Mouse (Mus musculus) leukemia stem cell, adult 10-12 weeks (primary cell): ENCODE measurements around the gene Mdm1. TPM values are rescaled to one million over a fixed set of nuclear protein-coding genes. Genes with fewer than 3 reads are reported as not detected.

Source experiments
- polyA plus RNA-seq: library from polyadenylated mRNA; stranded (reverse); fragments of >175 nt; gene quantifications from 2 replicates; pipeline ENCODE4 v1.2.3, GENCODE M21; 2012; ENCODE audit warnings: low replicate concordance

The Mdm1 gene
- polyA plus RNA-seq: 9.1 and 28.1 TPM in 2 replicates

DNA sequence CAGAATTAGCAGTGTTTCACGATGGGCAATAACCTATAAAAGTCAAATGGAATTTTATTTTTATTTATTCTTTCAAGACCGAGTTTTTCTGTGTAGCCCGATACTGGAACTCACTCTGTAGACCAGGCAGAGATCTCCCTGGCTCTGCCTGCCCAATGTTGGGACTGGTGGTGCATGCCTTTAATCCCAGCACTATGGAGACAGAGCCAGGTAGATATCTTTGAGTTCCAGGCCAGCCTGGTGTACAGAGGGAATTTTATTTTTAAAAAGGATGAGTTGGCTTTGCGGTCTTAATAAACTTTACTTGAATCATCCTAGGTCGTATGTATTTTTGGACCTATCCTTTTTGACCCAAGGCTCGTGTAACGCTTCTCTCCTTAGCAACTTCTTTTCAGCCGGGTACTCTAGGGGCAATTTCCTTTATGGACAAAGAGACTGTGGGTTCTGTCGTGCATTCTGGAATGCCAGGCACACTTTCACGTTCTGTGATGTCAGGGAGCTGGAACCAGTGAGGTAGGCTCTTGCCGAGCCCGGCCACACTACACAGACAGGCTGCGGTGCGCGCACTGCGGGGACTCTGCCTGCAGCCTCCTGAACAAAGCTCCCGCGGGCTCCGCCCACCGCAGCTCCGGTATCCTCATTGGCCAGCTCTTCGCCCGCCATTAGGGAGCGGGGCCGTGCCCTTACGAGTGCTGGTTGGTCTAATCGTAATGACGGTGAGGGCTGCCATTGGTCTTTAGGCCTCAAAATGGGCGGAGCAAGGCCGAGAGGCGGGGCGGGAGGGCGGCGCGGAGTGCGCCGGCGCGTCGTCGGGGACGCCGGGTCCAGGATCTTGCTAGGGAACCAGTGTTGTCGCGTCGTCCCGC lies at the start of gene Mdm1:
Gene Mdm1 (plus strand): TSS at position 794 of the 866 bp plus-strand sequence.

GRCm38 (mm10) chr10:118204642-118205041 lies 63.0 kb downstream of the Mdm1 start, which contains the start of gene Il22:
Gene Il22 (plus strand): TSS chr10:118204942.

Other genes starting within 250 kb of the Mdm1 start
- not detected in 2 replicates for gene Il22, start 63.1 kb downstream of the Mdm1 start, polyA plus RNA-seq
- gene Gm32717, start 99.0 kb downstream of the Mdm1 start, polyA plus RNA-seq: not detected in 2 replicates
- gene Gm32802, start 116.9 kb downstream of the Mdm1 start, polyA plus RNA-seq: not detected in 2 replicates
- not detected in 2 replicates for gene Iltifb, start 153.2 kb downstream of the Mdm1 start, polyA plus RNA-seq
- not detected in 2 replicates for gene Gm9040, start 185.2 kb downstream of the Mdm1 start, polyA plus RNA-seq
- not detected in 2 replicates for gene Gm9044, start 190.6 kb downstream of the Mdm1 start, polyA plus RNA-seq
- 0.33 TPM in 1 of 2 replicates, not detected in the other for gene Gm9045, start 196.0 kb downstream of the Mdm1 start, polyA plus RNA-seq
- not detected in 2 replicates for gene Gm9046, start 201.4 kb downstream of the Mdm1 start, polyA plus RNA-seq
- not detected in 2 replicates for gene Gm9048, start 206.9 kb downstream of the Mdm1 start, polyA plus RNA-seq
- gene Gm9049, start 212.3 kb downstream of the Mdm1 start, polyA plus RNA-seq: 0.33 TPM in 1 of 2 replicates, not detected in the other